Mouse (Mus musculus): ENCODE data around the gene Csf3. TPM values are rescaled to one million over a fixed set of nuclear protein-coding genes. Genes with fewer than 3 reads are reported as not detected.

Csf3 gene
- polyA plus RNA-seq, 1 experiment: not detected

DNA sequence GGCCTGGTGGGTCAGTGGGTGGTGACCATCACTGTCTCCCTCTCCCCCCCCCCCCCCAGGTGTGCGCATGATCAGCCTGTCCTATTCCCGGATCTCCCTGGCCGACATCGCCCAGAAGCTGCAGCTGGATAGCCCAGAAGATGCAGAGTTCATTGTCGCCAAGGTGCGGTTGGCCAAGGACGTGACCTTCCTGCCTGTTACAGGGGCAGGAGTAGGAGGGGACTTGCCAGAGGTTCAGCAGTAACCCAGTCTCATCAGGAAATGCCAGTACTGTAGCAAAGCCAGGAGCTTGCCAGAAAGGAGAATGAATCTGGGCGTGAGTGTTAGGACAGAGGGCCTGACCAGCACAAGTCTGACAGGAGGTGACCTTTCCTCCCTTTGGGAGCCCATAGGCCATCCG is 7.3 kb upstream of the Csf3 start:
- peaks cover 81% of the 10 kb centered on the region for H3K36me3 ChIP-seq (ENCODE audit: control insufficient read depth)
- peaks cover 2% of the 10 kb centered on the region for H3K4me1 ChIP-seq (ENCODE audit: control insufficient read depth)
- no peaks in the 10 kb centered on the region for H3K9me3 ChIP-seq (ENCODE audit: control insufficient read depth, low read length)

DNA sequence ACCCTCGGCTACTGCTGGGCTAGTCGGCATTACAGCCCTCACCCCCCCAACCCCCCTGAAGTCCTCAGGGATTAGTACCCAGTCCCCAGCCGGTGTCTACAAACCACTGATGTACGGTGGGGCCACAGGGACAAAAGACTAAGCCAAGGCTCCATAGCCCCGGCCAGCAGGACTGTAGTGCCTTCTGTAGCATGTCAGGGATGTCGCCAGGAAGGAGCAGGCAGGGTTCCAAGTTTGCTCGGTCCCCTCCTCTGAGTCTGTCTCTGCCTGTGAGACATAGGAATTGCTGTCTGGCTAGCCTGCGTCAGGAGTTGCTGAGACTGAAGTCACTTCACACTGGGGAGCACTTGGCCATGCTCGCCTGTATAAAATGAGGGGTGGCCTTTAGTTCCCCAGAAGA is 6.8 kb upstream of the Csf3 start:
- no peak overlapping the region for H3K4me3 ChIP-seq (replicated peaks)
- no peaks in the 10 kb centered on the region for H3K9me3 ChIP-seq (ENCODE audit: control insufficient read depth, low read length)
- H3K4me1 ChIP-seq (ENCODE audit: control insufficient read depth): peaks cover 2% of the 10 kb centered on the region
- no peak for TF ChIP-seq TAL1 (IDR thresholded peaks at IDR 0.05; ENCODE audit: low read length)
- TF ChIP-seq GATA1 (IDR thresholded peaks at IDR 0.05; ENCODE audit: low read length): no peak
- peaks cover 78% of the 10 kb centered on the region for H3K36me3 ChIP-seq (ENCODE audit: control insufficient read depth)
- H3K27me3 ChIP-seq (ENCODE audit: control insufficient read depth): no peaks in the 10 kb centered on the region

More for the DNA sequence above, 7.3 kb upstream of the Csf3 start:
- Histone ChIP-seq H3K4me3 (replicated peaks) (no peak overlapping the region), H3K27me3 (ENCODE audit: control insufficient read depth) (no peaks in the 10 kb centered on the region)
- TF ChIP-seq TAL1 (IDR thresholded peaks at IDR 0.05; ENCODE audit: low read length) (no peak), GATA1 (IDR thresholded peaks at IDR 0.05; ENCODE audit: low read length) (no peak)

DNA sequence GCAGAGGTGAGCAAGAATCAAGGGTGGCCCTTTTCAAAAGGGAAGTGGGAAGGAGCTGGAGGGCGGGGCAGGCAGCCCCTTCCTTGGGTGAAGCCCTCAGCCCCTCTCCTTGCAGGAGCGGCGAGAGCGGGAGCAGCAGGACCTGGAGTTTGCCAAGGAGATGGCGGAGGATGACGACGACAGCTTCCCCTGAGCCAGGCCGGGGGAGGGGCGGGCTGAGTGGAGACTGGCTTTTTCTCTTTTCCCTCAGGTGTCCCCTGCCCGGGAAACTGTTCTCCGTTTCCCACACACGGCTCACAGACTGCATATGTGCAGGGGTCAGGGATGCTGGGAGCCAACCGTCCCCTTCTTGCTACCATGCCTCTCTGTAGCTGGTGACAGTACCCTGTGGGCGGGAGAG is 5.7 kb upstream of the Csf3 start:
- Histone ChIP-seq H3K27me3 (ENCODE audit: control insufficient read depth) (no peaks in the 10 kb centered on the region), H3K9me3 (ENCODE audit: control insufficient read depth, low read length) (no peaks in the 10 kb centered on the region), H3K4me3 (replicated peaks) (no peak overlapping the region), H3K4me1 (ENCODE audit: control insufficient read depth) (peaks cover 2% of the 10 kb centered on the region), H3K36me3 (ENCODE audit: control insufficient read depth) (peaks cover 66% of the 10 kb centered on the region)
- no peak for TF ChIP-seq TAL1 (IDR thresholded peaks at IDR 0.05; ENCODE audit: low read length)
- TF ChIP-seq GATA1 (IDR thresholded peaks at IDR 0.05; ENCODE audit: low read length): no peak

DNA sequence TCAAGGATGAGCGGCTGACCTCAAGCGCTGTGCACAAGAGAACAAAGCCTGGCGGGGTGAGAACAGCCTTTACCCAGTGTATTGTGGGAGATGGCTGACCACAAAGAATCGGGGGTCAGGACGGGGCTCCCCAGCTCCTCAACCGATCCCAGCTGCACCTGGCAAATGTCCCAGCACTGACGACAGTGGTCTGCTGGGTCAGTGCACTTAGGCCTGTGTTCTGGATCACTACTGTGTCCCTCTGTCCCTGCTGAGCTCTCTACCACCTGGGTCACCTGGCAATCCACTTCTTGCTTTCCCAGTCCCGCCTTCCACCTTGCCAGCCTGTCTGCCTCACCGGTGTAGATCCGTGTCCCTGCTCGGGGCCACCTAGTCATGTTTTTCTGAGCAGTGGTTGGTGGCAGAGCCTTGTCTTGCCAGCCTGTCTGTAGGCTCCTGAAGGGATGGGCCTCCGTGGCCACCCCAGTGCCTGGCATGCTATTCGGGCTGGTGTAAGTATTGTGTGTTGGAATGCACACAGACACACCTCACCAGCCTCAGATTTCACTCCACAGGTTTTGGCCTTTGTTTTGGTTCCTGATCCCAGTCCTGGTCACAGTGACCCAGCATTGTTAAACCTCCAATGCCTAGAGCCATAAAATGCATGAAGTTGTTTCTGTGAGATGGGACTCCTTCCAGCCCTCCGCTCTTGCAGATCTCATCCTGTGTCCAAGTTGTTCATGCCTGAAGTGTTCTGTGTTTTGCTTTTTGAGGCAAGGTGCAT is 4.4 kb upstream of the Csf3 start:
- peaks cover 54% of the 10 kb centered on the region for H3K36me3 ChIP-seq (ENCODE audit: control insufficient read depth)

DNA sequence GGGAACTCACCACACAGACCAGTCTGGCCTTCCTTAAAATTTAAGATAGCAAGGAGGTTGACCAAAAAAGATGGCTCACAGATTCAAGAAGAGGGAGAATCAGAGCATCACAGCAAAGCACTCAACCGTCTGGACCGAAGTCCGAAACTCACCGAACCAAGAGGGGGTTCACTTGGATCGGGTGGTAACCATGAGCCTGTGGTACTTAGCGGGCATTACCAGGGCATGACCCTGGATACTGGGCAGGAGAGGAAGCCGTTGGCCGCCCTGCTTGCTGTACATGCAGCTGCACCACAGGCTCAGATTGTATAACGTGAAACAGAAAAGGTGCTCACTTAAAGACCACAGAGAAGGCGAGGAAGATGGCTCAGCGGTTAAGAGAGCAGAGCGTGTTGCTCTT is 3.8 kb upstream of the Csf3 start:
- no peaks in the 10 kb centered on the region; the same call in 1 of the 2 replicates for H3K27me3 ChIP-seq (ENCODE audit: control insufficient read depth)
- no peak for TF ChIP-seq TAL1 (IDR thresholded peaks at IDR 0.05; ENCODE audit: low read length)
- TF ChIP-seq GATA1 (IDR thresholded peaks at IDR 0.05; ENCODE audit: low read length): no peak
- peaks cover 2% of the 10 kb centered on the region for H3K4me1 ChIP-seq (ENCODE audit: control insufficient read depth)
- H3K36me3 ChIP-seq (ENCODE audit: control insufficient read depth): peaks cover 48% of the 10 kb centered on the region
- H3K9me3 ChIP-seq (ENCODE audit: control insufficient read depth, low read length): no peaks in the 10 kb centered on the region
- H3K4me3 ChIP-seq (replicated peaks): no peak overlapping the region

More for the DNA sequence above, 4.4 kb upstream of the Csf3 start:
- Histone ChIP-seq H3K4me1 (ENCODE audit: control insufficient read depth) (peaks cover 2% of the 10 kb centered on the region), H3K27me3 (ENCODE audit: control insufficient read depth) (no peaks in the 10 kb centered on the region; the same call in 1 of the 2 replicates), H3K9me3 (ENCODE audit: control insufficient read depth, low read length) (no peaks in the 10 kb centered on the region), H3K4me3 (replicated peaks) (no peak overlapping the region)
- TF ChIP-seq TAL1 (IDR thresholded peaks at IDR 0.05; ENCODE audit: low read length) (no peak), GATA1 (IDR thresholded peaks at IDR 0.05; ENCODE audit: low read length) (no peak)

DNA sequence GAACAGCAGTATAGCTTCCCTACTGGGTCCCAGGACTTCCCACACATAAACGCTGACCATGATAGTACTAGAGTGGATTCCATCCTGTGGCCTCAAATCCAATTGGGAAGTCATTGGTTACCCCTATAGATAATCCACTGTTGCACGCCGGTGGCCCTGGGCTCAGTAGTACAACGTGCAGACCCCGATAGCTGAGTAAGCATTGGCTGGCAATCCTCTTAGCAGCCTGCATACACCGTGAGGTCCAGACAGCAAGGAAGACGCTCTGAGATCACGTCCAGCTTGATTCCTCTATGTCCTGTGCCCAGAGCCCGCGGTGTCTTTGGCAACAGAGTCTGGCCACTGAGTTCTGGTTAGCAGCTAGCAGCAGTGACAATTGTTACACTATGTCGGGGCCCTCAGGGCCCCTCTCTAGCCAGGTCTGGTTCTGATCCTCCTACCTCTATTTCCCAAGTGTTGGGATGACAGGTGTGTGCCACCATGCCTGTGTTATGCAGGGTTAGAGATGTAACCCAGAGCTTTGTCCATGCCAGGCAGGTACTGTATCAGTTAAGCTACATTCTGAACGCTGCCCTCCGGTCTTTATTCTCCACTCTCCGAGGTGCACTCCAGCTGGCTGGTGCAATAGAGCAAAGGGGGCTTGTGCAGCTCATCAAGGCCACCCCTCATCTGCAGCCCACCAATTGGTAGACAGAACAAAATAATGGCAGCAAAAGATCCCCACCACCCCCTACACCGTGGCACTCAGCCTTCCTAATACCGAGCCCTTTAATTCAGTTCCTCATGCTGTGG is 2.0 kb upstream of the Csf3 start:
- H3K4me3 ChIP-seq (replicated peaks): no peak overlapping the region
- H3K36me3 ChIP-seq (ENCODE audit: control insufficient read depth): peaks cover 33% of the 10 kb centered on the region
- H3K27me3 ChIP-seq (ENCODE audit: control insufficient read depth): no peaks in the 10 kb centered on the region; the same call in 1 of the 2 replicates
- H3K9me3 ChIP-seq (ENCODE audit: control insufficient read depth, low read length): no peaks in the 10 kb centered on the region
- TF ChIP-seq GATA1 (IDR thresholded peaks at IDR 0.05; ENCODE audit: low read length) (no peak), TAL1 (IDR thresholded peaks at IDR 0.05; ENCODE audit: low read length) (no peak)
- H3K4me1 ChIP-seq (ENCODE audit: control insufficient read depth): no peaks in the 10 kb centered on the region; the same call in 1 of the 2 replicates

DNA sequence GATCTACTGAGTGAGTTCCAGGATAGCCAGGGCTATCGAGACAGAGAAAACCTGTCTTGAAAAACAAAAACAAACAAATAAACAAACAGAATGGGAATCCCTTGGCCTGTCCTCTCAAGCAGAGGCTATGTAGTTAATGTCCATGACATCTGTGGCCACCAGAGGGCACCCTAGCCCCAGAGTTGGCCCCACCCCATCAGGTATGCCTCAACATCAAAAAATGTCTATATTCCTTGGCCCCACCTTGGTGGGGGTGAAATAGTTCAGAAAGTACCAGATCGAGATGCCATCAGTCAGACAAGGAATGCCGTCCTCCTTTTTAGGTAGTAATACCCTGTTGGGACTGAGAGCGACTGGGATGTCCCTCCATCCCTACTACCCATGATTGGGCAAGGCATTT is 1.2 kb upstream of the Csf3 start:
- peaks cover 33% of the 10 kb centered on the region for H3K36me3 ChIP-seq (ENCODE audit: control insufficient read depth)
- H3K27me3 ChIP-seq (ENCODE audit: control insufficient read depth): no peaks in the 10 kb centered on the region; the same call in 1 of the 2 replicates
- H3K4me1 ChIP-seq (ENCODE audit: control insufficient read depth): no peaks in the 10 kb centered on the region; the same call in 1 of the 2 replicates
- no peak for TF ChIP-seq TAL1 (IDR thresholded peaks at IDR 0.05; ENCODE audit: low read length)
- no peak for TF ChIP-seq GATA1 (IDR thresholded peaks at IDR 0.05; ENCODE audit: low read length)
- H3K9me3 ChIP-seq (ENCODE audit: control insufficient read depth, low read length): no peaks in the 10 kb centered on the region
- no peak overlapping the region for H3K4me3 ChIP-seq (replicated peaks)

DNA sequence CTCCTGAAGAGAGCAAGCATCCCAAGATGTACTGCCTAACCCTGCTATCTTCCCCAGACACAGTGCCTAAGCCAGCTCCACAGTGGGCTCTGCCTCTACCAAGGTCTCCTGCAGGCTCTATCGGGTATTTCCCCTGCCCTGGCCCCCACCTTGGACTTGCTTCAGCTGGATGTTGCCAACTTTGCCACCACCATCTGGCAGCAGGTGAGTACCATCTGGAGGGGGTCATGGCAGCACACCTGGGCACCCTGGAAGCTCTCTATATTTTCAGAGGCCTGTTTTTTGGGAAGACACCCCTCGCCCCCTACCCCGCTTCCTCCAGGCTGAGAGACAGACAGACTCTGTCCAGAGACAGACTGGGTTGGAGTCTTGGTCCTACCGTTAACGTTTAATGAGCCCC is 1.3 kb downstream of the Csf3 start:
- H3K27me3 ChIP-seq (ENCODE audit: control insufficient read depth): no peaks in the 10 kb centered on the region; the same call in 1 of the 2 replicates
- TF ChIP-seq TAL1 (IDR thresholded peaks at IDR 0.05; ENCODE audit: low read length) (no peak), GATA1 (IDR thresholded peaks at IDR 0.05; ENCODE audit: low read length) (no peak)
- no peaks in the 10 kb centered on the region for H3K9me3 ChIP-seq (ENCODE audit: control insufficient read depth, low read length)
- H3K4me3 ChIP-seq (replicated peaks): no peak overlapping the region
- H3K4me1 ChIP-seq (ENCODE audit: control insufficient read depth): no peaks in the 10 kb centered on the region; the same call in 1 of the 2 replicates
- H3K36me3 ChIP-seq (ENCODE audit: control insufficient read depth): peaks cover 36% of the 10 kb centered on the region

DNA sequence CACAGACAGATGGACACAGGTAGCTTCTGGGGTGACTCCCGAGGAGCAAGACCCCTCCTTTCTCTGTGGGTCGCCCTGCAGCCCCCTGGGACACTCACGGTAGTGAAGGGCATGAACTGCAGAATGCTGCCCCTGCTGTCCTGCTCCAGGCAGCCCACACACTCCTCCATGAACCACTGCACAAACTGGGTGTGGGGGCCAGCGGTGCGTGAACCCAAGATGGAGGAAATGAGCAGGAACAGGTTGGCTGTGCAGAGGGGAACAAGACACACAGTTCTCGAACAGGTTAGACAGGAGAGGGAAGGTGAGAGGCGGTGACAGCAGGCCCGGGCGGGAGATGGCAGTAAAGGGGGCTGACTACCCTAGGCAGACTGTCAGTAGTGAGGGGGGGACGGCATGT is 4.0 kb downstream of the Csf3 start:
- H3K36me3 ChIP-seq (ENCODE audit: control insufficient read depth): peaks cover 63% of the 10 kb centered on the region

More for the DNA sequence above, 4.0 kb downstream of the Csf3 start:
- Histone ChIP-seq H3K4me3 (replicated peaks) (no peak overlapping the region), H3K4me1 (ENCODE audit: control insufficient read depth) (peaks cover 6% of the 10 kb centered on the region), H3K27me3 (ENCODE audit: control insufficient read depth) (no peaks in the 10 kb centered on the region; the same call in 1 of the 2 replicates), H3K9me3 (ENCODE audit: control insufficient read depth, low read length) (no peaks in the 10 kb centered on the region)
- TF ChIP-seq TAL1 (IDR thresholded peaks at IDR 0.05; ENCODE audit: low read length): no peak
- TF ChIP-seq GATA1 (IDR thresholded peaks at IDR 0.05; ENCODE audit: low read length): no peak
